Mouse (Mus musculus) ZHBTc4 (cell line): Measurements from ENCODE around the gene Nphp3.

Experiments used
- DNase-seq: peaks from one replicate; pipeline ENCODE4 v3.0.0-alpha.2; 2011; ENCODE audit warnings: low read depth, low spot score

Nphp3 gene

DNA sequence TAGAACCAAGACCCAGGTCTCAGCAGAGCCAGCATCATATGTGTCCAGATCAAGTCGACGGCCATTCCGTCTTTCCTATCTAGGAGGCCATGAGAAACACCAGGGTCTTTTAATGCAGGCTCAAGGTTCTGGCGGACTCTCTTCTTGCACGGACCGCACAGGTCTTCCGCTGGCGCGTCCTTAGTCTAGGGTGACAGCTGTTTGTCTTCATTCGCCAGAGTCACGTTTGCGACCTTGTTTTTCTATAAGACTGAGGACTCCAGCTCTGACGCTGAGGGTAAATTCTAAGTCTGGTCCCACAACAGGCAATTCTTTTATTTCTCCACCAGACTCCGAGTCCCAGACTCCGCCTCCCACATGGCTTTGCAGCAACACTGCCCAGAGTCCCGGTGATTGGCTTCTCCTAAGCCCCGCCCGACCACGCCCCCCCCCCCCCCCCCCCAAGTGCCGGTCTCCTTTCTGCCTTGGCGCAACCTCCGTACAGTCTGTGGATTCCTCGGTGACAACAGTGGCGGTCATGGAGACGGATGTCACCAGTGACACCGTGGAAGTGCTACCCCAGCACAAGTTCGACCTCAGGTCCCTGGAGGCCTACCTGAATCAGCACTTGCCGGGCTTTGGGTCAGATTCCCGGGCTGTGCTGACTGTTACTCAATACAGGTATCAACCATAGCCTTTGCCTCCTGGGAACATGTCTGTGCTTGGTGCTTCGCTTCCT lies 61.1 kb downstream of the Nphp3 start, which contains the start of gene Acad11:
Gene Acad11 (plus strand): TSS at position 134 of the 718 bp plus-strand sequence.
- DNase-seq, result peak; percentile 93

DNA sequence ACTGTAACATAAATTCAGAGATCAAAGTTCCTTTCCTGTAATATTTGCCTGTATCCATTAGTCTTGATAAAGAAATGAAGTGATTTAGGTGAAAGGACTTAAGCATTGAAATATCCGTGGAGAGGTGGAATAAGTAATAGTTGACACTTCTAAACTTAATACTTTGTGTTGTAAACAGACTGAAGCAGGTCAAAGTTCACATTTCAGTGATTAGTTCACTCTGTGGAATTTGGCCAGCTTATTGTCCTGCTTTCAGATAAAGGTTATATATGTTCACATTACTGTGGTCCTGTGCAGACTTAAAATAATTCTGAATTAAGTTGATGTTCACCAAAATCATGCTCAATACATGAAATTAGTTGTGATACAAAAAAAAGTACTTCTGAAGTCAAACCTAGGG lies 62.2 kb downstream of the Nphp3 start:
- no peak for DNase-seq

DNA sequence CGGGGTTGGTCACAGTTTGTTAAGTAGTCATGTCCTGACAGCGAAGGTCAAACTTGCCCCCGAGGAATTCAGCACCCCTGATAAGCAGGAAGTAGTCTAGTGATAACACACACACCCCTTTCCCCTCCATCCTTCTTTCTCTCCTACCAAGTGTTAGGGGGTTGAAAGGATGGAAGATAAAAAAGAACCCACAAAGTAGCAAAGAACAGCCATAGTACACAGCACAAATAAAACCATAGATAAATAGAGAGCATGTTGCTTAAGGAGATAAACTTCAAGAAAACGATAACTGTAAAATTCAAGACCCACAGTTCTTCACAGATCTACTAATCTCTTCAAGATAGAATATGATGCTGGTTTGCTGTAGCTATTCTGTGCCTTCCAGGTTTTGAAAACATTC lies 67.9 kb downstream of the Nphp3 start:
- no peak for DNase-seq

DNA sequence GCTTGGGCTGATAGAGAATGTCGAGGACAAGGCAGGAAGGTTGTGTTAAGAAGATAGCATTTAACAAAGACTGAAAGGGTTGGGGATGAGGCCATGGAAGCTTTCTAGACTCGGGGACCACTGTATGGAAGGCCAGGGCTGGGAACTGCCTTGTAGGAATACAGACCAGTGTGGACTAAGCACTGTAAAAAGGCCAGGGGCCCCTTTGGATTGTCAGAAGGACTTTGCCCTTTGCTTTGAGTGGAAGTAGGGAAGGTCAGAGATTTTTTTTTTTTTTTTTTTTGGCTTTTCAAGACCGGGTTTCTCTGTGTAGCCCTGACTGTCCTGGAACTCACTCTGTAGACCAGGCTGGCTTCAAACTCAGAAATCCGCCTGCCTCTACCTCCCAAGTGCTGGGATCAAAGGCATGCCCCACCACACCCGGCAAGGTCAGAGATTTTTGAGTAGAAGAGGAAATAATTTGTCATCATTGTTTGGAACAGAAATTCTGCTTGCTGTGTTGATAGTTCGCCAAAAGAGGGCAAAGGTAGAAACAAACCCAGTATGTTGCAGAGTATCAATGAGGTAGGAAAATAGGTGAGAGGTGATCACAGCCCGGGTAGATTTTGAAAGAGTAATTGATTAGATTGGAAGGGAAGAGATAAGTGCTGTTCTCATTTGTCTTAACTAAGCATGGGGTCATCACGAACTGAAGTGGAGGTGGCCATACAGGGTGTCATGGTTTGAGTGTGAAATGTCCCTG lies 68.7 kb downstream of the Nphp3 start:
- no peak for DNase-seq

- peak; percentile 62 for DNase-seq
Observed at GRCm38 (mm10) chr9:104075808-104076207, 73.5 kb downstream of the Nphp3 start.

DNA sequence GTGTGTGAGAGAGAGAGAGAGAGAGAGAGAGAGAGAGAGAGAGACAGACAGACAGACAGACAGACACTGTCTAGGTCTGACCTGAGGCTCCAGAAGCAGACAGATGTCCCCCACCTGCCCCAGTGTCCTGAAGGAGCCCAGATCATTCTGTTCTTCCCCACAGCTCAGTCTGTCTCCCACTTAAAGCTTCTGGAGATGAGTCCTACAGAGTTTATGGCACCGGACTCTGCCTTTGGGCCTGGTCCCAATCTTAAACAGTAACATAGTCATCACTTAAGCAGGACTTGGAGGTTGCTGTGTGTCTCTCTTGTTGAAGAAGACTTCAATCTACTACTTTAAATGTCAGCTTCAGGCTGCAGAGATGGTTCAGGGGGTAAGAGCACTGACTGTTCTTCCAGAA lies 76.4 kb downstream of the Nphp3 start:
- no peak for DNase-seq

DNA sequence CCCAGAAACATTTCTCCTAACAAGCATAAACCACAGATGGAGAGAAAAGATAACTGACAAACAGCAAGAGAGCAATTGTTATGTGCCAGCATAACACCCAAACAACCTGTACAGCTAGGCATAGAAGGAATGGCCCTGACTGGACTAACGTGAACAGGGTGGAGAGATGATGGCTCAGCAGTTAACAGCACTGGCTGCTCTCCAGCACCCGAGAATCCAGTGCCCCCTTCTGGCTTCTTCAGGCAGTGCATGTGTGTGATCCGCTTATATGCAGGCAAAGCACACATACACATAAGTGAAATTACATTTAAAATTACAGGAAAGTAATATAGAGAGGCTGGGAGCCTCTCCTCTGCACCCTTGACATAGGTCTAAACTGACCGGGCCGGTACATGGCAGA lies 77.0 kb downstream of the Nphp3 start:
- peak; percentile 80 for DNase-seq

DNA sequence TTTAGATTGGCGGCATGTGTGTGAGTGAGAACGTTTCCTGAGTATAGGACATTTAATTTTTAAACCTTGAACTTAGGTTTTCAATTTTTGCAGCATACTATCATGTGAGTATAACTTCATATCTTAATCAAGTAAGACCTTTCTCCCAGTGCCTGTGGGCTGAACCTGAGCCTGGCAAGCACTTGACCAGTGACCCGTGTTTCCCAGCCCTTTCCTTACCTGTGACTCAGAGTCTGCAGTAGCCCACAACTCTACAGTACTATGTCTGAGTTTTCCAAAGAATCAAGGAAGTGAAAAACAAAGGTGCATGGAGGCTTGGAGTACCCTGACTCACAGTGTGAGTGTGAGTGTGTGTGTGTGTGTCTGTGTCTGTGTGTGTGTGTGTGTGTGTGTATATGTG lies 77.7 kb downstream of the Nphp3 start:
- no peak for DNase-seq

DNA sequence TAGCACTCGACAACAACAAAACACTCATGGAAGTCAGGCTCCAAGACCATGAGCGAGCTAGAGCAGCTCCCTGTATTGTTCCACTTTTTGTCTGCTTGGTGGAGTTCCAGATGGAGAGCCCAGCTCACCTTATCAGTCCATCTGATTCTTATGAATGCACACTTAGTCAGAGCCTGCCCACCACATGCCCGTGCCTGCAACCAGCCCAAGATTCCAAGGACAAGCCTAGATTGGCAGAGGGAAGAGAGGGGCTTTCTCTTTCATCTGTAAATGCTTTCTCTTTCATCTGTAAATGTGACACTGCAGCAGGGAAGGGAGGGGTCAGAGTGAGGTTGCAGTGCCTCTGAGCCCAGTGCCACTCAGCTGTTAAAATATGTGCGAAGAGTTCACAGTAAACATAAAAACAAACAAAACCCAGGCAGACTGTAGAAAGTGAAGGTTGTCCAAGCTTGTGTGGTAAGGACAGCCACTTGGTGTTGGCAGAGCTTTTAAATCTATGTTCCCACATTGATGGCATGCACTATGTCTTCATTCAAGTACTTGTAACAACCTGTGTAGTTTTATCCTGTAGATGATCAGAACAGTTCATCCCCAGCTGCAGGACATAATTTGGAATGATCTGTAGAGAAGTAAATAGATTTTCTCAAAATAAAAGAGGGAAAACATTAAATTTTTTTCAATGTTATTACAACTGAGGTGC lies 83.5 kb downstream of the Nphp3 start:
- peak; percentile 66 for DNase-seq

GRCm38 (mm10) chr9:104088555-104088954 lies 86.2 kb downstream of the Nphp3 start:
- peak; percentile 61 for DNase-seq

- DNase-seq, result no peak
Observed at GRCm38 (mm10) chr9:104092945-104093344, 90.6 kb downstream of the Nphp3 start.
